Mouse (Mus musculus) C2C12 (cell line): ENCODE measurements around the gene Cck. TPM values are rescaled to one million over a fixed set of nuclear protein-coding genes. Genes with fewer than 3 reads are reported as not detected.

Experiments
- H3K27me3 ChIP-seq: one replicate; pipeline ENCODE4 v1.6.1; 2011; ENCODE audit not compliant: control insufficient read depth, insufficient read depth, insufficient read length
- H3K36me3 ChIP-seq: one replicate; pipeline ENCODE4 v1.6.1; 2011; ENCODE audit not compliant: control insufficient read depth, insufficient read depth
- H3K4me3 ChIP-seq: one replicate; pipeline ENCODE4 v1.5.1; 2011; ENCODE audit warnings: mild to moderate bottlenecking, control low read depth; ENCODE audit not compliant: poor library complexity, insufficient read depth, severe bottlenecking
- H3K79me2 ChIP-seq: one replicate; pipeline ENCODE4 v1.6.1; 2011; ENCODE audit not compliant: control insufficient read depth, insufficient read depth
- H3K79me3 ChIP-seq: one replicate; pipeline ENCODE4 v1.6.1; 2011; ENCODE audit warnings: low read depth, control low read depth
- H3ac ChIP-seq: one replicate; pipeline ENCODE3; 2011; ENCODE audit warnings: low read depth; ENCODE audit not compliant: control insufficient read depth, insufficient read length
- CEBPB ChIP-seq: IDR thresholded peaks from one replicate; pipeline ENCODE4 v1.6.1; 2011; ENCODE audit warnings: low read depth, mild to moderate bottlenecking, control low read depth, moderate library complexity
- CTCF ChIP-seq: IDR thresholded peaks from one replicate; pipeline ENCODE4 v1.5.1; 2011; ENCODE audit not compliant: control insufficient read depth, insufficient read depth, insufficient read length
- FOSL1 ChIP-seq: IDR thresholded peaks from one replicate; pipeline ENCODE4 v1.8.0; 2011; ENCODE audit warnings: mild to moderate bottlenecking, low read length; ENCODE audit not compliant: poor library complexity, insufficient read depth, severe bottlenecking
- MAX ChIP-seq: IDR thresholded peaks from one replicate; pipeline ENCODE4 v1.6.1; 2011; ENCODE audit warnings: mild to moderate bottlenecking, control low read depth
- MYOD1 ChIP-seq: IDR thresholded peaks from one replicate; pipeline ENCODE4 v1.6.1; 2011; ENCODE audit warnings: low read depth; ENCODE audit not compliant: control insufficient read depth, insufficient read length
- MYOG ChIP-seq: IDR thresholded peaks from one replicate; pipeline ENCODE4 v1.6.1; 2011; ENCODE audit not compliant: control insufficient read depth, insufficient read length; ENCODE audit errors: extremely low read depth
- USF1 ChIP-seq: IDR thresholded peaks from one replicate; pipeline ENCODE4 v1.6.1; 2011; ENCODE audit warnings: low read depth, mild to moderate bottlenecking, control low read depth, moderate library complexity
- polyA plus RNA-seq: library from polyadenylated mRNA; unstranded; fragments of >200 nt; fragmentation: generic; extraction: Trizol; gene quantifications from one replicate; pipeline ENCODE4 v1.2.1, GENCODE M21; 2012; ENCODE audit warnings: missing spikeins

Cck gene
- polyA plus RNA-seq, 1 experiment = 2.9 TPM

DNA sequence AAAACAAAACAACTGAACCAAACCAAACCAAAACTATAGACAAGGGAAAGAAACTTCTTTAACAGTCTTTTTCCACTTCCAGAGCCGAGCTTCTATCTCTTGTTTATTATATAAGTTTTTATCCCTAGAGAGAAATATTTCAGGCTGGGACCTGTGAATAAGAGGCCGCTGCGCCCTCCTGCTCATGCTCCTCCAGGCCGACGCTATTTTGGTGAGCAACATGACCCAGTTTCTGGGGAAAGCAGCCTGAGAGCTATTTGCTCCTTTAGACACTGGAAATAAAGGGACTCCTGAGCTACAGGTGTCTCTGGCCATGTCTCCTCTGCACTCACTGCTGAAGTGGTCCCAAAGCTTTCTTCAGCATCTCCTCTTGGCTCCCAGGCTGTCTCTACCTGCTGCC is 24.6 kb upstream of the Cck start:
- Histone ChIP-seq H3K79me2 (no peaks in the 10 kb centered on the region), H3ac (no peak overlapping the region), H3K36me3 (no peaks in the 10 kb centered on the region), H3K79me3 (no peaks in the 10 kb centered on the region), H3K27me3 (peaks cover 34% of the 10 kb centered on the region), H3K4me3 (no peak overlapping the region)
- TF ChIP-seq CEBPB (no peak), MAX (no peak), MYOD1 (no peak)

DNA sequence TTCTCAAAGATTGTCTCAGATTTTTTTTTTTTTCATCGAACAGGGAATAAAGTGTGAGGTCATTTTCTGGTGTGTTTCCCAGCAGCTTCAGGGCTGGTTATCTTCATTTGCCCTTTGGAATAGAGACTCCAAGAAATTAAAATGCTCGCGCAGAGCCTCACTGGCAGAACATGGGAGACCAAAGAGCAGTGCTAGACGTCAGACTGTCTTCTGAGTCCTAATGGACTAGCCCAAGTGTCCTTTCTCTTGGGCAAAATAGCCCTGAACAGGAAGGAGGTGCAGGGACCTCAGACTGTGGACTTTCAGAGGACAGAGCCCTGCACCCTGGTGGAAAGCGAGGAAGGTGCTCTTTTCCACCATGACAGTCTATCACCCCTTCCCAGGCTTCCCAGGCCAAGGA is 19.0 kb upstream of the Cck start:
- no peak for TF ChIP-seq MYOG
- no peak for TF ChIP-seq FOSL1
- H3K79me2 ChIP-seq = no peaks in the 10 kb centered on the region
- no peak overlapping the region for H3K4me3 ChIP-seq
- H3K27me3 ChIP-seq = peaks cover 43% of the 10 kb centered on the region
- H3K79me3 ChIP-seq = no peaks in the 10 kb centered on the region
- no peak overlapping the region for H3ac ChIP-seq
- H3K36me3 ChIP-seq = no peaks in the 10 kb centered on the region

DNA sequence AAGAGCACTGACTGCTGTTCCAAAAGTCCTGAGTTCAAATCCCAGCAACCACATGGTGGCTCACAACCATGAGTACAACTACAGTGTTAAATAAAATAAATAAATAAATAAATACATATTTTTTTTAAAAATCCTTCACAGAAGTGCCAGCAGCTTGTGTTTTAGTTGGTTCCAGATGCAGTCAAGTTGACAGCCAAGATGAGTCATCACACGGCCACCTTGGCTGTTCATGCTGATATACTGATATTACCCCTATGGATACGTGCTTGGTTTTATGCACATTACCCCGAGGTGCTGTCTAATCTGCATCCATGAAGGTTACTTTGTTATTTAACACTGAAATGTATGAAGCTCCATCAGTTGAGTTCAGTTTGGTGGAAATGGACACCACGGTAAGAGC is 16.4 kb upstream of the Cck start:
- no peaks in the 10 kb centered on the region for H3K36me3 ChIP-seq
- TF ChIP-seq MAX = no peak
- TF ChIP-seq MYOD1 = no peak
- no peak for TF ChIP-seq USF1
- no peak for TF ChIP-seq CEBPB
- no peak for TF ChIP-seq FOSL1
- TF ChIP-seq CTCF = no peak
- no peak for TF ChIP-seq MYOG
- H3K4me3 ChIP-seq = no peak overlapping the region
- H3K79me2 ChIP-seq = no peaks in the 10 kb centered on the region
- H3K79me3 ChIP-seq = no peaks in the 10 kb centered on the region
- peaks cover 42% of the 10 kb centered on the region for H3K27me3 ChIP-seq
- H3ac ChIP-seq = no peak overlapping the region

DNA sequence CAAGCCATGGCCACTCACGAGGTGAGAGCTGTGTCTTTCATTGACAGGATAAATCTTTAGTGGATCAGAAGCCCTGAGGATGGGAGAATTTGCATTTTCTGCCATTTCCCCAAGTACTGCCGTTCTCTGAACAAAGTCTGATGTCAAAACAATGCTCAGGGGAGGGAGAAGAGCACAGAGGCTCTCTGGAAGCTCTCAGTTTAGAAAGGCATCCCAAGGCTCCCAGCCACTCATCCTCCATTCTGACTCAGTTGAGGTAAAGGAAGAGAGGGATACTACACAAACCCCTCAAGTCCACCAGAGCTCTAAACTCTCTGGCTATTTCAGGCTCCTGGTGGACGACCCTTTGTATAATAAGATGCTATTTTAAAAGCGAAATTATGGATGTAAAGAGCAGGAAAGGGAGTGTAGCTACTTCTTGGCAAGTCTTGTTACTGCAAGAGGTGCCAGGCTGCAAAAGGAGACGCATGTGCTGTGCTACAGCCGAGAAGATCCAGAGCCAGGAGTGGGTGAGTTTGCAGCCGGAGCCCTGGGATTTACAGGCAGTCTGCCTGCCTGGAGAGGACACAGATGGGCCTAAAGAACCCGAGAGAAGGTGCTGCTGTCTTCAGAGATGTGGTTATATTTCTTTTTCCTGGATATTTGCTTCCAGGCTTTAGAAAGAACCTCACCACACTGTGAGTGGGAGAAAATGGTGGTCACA is 11.1 kb upstream of the Cck start:
- H3ac ChIP-seq = no peak overlapping the region
- no peaks in the 10 kb centered on the region for H3K79me2 ChIP-seq
- peaks cover 43% of the 10 kb centered on the region for H3K27me3 ChIP-seq
- no peaks in the 10 kb centered on the region for H3K79me3 ChIP-seq
- H3K36me3 ChIP-seq = no peaks in the 10 kb centered on the region
- TF ChIP-seq MAX (no peak), CEBPB (no peak), MYOD1 (no peak), MYOG (no peak), USF1 (no peak), CTCF (no peak), FOSL1 (no peak)
- no peak overlapping the region for H3K4me3 ChIP-seq

DNA sequence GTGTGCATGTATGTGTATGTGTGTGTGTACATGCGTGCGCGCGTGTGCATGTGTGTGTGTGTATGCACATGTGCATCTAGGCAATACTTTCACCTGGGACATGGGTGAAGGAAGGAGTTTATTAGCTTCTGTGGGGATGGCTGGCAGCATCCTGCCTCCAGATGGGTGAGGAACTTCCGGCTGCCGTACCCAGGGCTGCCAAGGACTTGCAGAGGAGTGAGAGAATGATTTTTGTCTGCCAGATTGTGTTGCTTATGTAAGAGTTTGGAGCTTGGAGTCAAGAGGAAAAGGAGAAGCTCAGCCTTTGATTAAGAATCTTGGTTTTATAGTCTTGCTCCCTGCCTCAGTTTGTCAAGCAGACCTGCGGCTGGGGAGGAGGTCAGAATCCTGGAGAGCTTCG is 9.9 kb upstream of the Cck start:
- H3K79me2 ChIP-seq = no peaks in the 10 kb centered on the region
- no peak overlapping the region for H3K4me3 ChIP-seq
- H3ac ChIP-seq = no peak overlapping the region
- H3K79me3 ChIP-seq = no peaks in the 10 kb centered on the region
- TF ChIP-seq MYOD1 (no peak), FOSL1 (no peak), MYOG (no peak), MAX (no peak), USF1 (no peak), CEBPB (no peak), CTCF (no peak)
- peaks cover 52% of the 10 kb centered on the region for H3K27me3 ChIP-seq
- H3K36me3 ChIP-seq = no peaks in the 10 kb centered on the region

DNA sequence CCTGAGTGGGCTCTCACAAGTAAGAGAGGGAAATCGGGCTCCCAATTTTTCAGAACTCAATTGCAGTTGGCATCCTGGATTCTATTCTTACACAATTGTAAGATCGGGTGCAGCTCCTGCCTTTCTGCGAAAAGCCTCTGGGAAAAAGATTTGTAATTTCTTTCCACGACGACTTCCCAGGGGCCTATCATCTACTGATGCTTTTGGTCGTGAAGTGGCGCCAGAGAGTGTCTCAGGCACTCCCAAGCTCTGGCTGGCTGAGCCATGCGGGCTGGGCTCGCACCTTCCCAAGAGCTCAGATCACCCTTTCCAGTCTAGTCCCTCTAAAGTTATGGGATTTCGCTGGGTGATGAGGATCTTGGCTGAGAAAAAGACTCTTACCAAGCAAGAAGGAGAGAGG is 608 bp upstream of the Cck start:
- no peaks in the 10 kb centered on the region for H3K79me3 ChIP-seq
- no peak overlapping the region for H3ac ChIP-seq
- peaks cover 64% of the 10 kb centered on the region for H3K27me3 ChIP-seq
- H3K4me3 ChIP-seq = no peak overlapping the region
- H3K79me2 ChIP-seq = no peaks in the 10 kb centered on the region
- no peak for TF ChIP-seq CTCF
- no peak for TF ChIP-seq MYOD1
- no peak for TF ChIP-seq MYOG
- TF ChIP-seq FOSL1 = no peak
- no peak for TF ChIP-seq MAX
- TF ChIP-seq CEBPB = no peak
- TF ChIP-seq USF1 = no peak
- H3K36me3 ChIP-seq = no peaks in the 10 kb centered on the region
